Mouse (Mus musculus): ENCODE measurements around the gene Abtb2. TPM values are rescaled to one million over a fixed set of nuclear protein-coding genes. Genes with fewer than 3 reads are reported as not detected.
A peak's percentile ranks its signal among the peaks of the same experiment; 100 is the strongest.

Abtb2 gene
- polyA plus RNA-seq, 1 experiment from 2014 or later, result 17.6 TPM

DNA sequence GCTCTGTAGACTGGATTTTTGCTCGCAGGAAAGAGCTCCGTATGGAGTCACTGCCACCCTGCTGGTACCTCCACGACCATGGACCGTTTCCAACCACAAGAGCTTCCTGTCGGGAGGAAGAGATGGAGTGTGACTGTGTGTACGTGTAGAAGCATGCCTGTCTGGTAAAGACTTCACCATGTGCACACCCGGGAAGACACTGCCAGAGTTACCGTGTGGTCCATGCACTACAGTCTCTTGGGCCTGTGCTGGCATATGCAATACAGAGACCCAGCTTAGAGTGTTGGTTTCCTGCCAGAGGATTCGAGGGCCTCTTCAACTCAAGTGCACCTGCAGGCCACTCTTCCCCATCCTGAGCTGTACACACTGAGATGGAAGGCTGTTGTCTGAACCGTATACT, 41.8 kb downstream of the Abtb2 start:
- 89% methylated on average over 10 of the region's 10 CpGs for WGBS
- DNase-seq (ENCODE audit: low spot score), result no peak
- peaks cover 37% of the 10 kb centered on the region for H3K4me1 ChIP-seq

DNA sequence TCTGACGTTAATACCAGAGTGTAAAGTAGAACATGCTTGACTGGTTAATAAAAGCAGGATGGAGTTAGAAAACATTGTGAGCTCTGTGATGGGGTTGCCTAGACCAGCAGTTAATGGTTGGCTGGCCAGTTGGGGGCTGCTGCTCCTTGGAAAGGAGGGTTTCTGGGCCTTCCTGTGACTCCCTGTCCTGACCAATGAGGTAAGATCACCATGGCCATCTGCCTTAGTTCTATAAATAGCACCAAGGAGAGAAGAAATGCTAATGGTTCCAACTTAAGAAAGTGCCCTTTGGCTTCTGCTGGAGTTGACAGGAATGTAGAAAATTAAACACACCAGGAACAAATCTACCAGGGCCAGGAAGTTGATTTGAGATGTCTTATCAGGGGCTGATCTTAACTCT, 42.8 kb downstream of the Abtb2 start:
- no peak overlapping the region for H3K4me3 ChIP-seq
- WGBS, result 68% methylated on average over 1 of the region's 1 CpGs
- H3K9me3 ChIP-seq (replicated peaks), result no peaks in the 10 kb centered on the region
- H3K27me3 ChIP-seq (ENCODE audit: low read depth, poor library complexity, severe bottlenecking), result no peaks in the 10 kb centered on the region
- H3K36me3 ChIP-seq, result 0 out of 2 replicates have a peak, but pooled peaks cover 5% of the 10 kb centered on the region
- H3K27ac ChIP-seq, result no peak overlapping the region
- H3K4me1 ChIP-seq, result peaks cover 27% of the 10 kb centered on the region
- DNase-seq (ENCODE audit: low spot score), result no peak

More for the DNA sequence above, 41.8 kb downstream of the Abtb2 start:
- Histone ChIP-seq H3K27me3 (ENCODE audit: low read depth, poor library complexity, severe bottlenecking) (no peaks in the 10 kb centered on the region), H3K36me3 (0 out of 2 replicates have a peak, but pooled peaks cover 5% of the 10 kb centered on the region), H3K4me3 (no peak overlapping the region), H3K9me3 (replicated peaks) (no peaks in the 10 kb centered on the region), H3K27ac (no peak overlapping the region)

DNA sequence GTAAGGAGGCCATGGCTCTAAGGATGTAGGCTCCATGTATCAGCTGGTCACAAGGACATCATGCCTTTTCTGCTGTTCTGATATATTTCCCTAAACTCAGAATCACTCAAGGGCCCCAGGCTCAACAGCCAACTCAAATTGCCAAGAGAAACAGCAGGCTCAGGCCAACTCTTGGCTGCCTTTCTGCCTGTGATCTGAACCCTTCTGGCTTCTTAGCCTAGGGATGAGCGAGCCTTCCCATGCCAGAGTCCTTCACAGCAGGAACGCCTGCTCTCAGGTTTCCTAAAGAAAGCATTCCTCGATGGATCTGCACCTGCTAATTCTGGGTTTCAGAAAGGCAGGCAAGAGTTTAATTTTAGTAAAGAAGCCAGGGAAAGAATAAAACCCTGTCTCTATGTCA, 43.4 kb downstream of the Abtb2 start:
- H3K4me3 ChIP-seq, result no peak overlapping the region
- no peak for DNase-seq (ENCODE audit: low spot score)
- H3K27me3 ChIP-seq (ENCODE audit: low read depth, poor library complexity, severe bottlenecking), result no peaks in the 10 kb centered on the region
- H3K36me3 ChIP-seq, result 0 out of 2 replicates have a peak, but pooled peaks cover 5% of the 10 kb centered on the region
- H3K9me3 ChIP-seq (replicated peaks), result no peaks in the 10 kb centered on the region
- peaks cover 21% of the 10 kb centered on the region for H3K4me1 ChIP-seq
- WGBS, result 61% methylated on average over 3 of the region's 3 CpGs
- H3K27ac ChIP-seq, result no peak overlapping the region

DNA sequence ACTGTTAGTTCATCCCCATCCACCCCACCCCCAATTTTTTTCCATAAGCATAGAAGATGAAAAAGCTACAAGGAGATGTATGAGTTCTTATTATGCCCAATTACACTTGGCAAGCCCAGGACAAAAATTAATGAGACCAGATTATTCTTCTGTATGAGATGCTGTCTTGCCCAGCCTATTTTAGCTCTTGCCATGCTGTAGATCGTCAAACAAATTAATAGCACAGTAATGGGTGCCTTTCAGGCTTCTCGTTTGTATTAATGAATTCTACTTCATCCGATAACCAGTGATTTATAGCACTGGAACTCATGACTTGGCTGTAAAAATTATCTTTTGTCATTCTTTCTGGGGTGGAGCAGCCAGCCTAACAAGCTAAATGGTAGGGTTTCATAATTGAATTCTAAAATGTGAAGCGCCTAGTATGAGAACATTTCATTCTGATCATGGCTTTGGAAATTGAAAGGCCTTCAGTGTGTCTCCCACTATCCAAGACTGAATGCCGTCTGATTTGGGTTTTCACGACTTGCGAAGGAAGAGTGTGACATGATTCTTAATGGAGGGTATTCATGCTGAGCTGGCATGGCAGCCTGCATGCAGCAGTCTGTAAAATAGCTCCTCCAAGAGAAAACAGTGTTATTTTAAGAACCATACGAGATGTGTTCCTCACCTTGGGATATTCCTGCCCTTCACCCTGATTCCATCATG, 44.9 kb downstream of the Abtb2 start:
- H3K27ac ChIP-seq, result no peak overlapping the region
- 88% methylated on average over 8 of the region's 8 CpGs for WGBS
- 0 out of 2 replicates have a peak, but pooled peaks cover 5% of the 10 kb centered on the region for H3K36me3 ChIP-seq
- no peaks in the 10 kb centered on the region for H3K9me3 ChIP-seq (replicated peaks)
- H3K27me3 ChIP-seq (ENCODE audit: low read depth, poor library complexity, severe bottlenecking), result no peaks in the 10 kb centered on the region
- peaks cover 21% of the 10 kb centered on the region for H3K4me1 ChIP-seq
- no peak for DNase-seq (ENCODE audit: low spot score)
- H3K4me3 ChIP-seq, result no peak overlapping the region

DNA sequence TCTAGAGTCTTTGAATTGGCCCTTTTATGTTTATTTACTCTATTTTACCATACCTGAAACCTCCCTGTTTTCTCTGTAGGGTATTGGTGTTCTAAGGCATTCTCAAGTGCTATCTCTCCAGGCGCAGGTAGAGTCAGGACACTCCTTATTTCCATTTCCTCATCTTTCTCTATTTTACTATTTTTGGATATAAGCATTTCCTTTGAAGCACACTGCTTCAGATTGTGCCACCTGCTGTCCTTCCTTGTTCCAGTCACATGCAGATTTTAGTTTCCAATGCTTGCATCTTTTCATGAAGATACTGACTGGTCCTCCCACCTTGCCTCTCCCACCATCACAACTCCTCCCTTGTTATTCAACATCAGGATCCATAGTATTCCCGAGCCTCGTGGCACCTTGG, 47.8 kb downstream of the Abtb2 start:
- DNase-seq (ENCODE audit: low spot score), result no peak
- Histone ChIP-seq H3K27me3 (ENCODE audit: low read depth, poor library complexity, severe bottlenecking) (no peaks in the 10 kb centered on the region), H3K4me3 (no peak overlapping the region), H3K4me1 (peaks cover 21% of the 10 kb centered on the region), H3K27ac (no peak overlapping the region), H3K36me3 (no peaks in the 10 kb centered on the region), H3K9me3 (replicated peaks) (no peaks in the 10 kb centered on the region)
- WGBS, result 83% methylated on average over 3 of the region's 3 CpGs

DNA sequence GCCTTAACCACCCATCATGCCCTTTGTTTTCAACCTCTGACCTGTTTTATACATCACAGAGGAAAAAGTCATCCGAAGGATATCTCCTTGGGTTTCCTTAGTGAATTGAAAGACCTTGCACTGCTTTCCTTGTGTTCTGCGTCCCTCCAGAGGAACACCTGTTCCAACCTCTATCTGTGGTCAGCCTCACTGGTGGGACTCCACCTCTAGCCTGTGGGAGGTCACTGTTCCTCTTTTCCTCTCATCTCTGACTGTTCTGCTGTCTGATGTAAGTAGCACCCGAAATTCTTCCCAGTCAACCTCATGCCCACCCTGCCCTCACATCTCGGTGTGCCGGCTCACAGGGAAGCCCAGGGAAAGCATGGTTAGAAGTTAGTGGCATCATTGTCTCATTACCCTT, 48.9 kb downstream of the Abtb2 start:
- H3K4me1 ChIP-seq, result peaks cover 13% of the 10 kb centered on the region
- no peak overlapping the region for H3K4me3 ChIP-seq
- DNase-seq (ENCODE audit: low spot score), result no peak
- WGBS, result 92% methylated on average over 5 of the region's 5 CpGs
- no peak overlapping the region for H3K27ac ChIP-seq
- H3K9me3 ChIP-seq (replicated peaks), result no peaks in the 10 kb centered on the region
- no peaks in the 10 kb centered on the region for H3K27me3 ChIP-seq (ENCODE audit: low read depth, poor library complexity, severe bottlenecking)
- no peaks in the 10 kb centered on the region for H3K36me3 ChIP-seq

DNA sequence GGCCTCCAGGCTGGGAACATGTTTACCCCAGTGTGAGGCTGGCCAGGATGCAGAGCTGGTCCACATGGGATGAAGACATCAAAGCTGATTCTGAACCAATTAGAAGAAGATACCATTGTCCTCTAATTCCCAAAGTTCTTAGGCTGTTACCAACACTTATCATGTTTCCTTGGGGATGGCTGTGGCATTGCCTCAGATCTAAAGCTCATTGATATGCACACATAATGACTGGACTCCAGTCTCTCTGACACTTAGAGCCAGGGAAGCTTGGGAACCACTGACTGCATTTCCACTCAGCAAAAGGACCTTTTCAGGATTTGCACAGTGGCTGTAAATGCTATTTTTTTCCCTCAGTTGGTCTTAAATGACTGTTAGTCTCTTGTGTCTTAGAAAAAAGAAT, 52.3 kb downstream of the Abtb2 start:
- no peaks in the 10 kb centered on the region for H3K36me3 ChIP-seq
- H3K4me3 ChIP-seq, result no peak overlapping the region
- no peak for DNase-seq (ENCODE audit: low spot score)
- H3K9me3 ChIP-seq (replicated peaks), result no peaks in the 10 kb centered on the region
- no peaks in the 10 kb centered on the region for H3K27me3 ChIP-seq (ENCODE audit: low read depth, poor library complexity, severe bottlenecking)
- H3K27ac ChIP-seq, result no peak overlapping the region
- H3K4me1 ChIP-seq, result peaks cover 16% of the 10 kb centered on the region; the same call in 1 of the 2 replicates

DNA sequence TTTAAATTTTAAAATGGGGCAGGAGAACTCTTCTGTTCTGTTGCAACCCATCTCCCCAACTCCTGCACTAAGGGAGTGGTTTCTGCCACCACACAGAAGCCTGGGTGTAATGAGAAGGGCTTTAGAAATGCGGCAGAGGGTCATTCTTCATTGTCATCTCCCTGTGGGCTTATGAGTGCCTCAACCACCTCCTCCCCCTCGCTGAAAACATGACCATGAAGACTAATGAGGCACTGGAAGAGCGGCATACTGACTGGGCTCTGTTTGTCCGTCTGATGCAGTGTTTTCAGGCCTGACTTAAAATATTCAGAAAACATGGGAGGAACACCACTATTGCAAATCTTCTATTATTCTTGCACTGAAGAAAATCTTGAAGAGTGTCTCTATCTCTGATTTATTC, 56.8 kb downstream of the Abtb2 start:
- no peak overlapping the region for H3K4me3 ChIP-seq
- H3K36me3 ChIP-seq, result no peaks in the 10 kb centered on the region
- H3K9me3 ChIP-seq (replicated peaks), result no peaks in the 10 kb centered on the region
- H3K27ac ChIP-seq, result no peak overlapping the region
- DNase-seq (ENCODE audit: low spot score), result no peak
- H3K27me3 ChIP-seq (ENCODE audit: low read depth, poor library complexity, severe bottlenecking), result no peaks in the 10 kb centered on the region
- WGBS, result 51% methylated on average over 4 of the region's 4 CpGs
- peaks cover 31% of the 10 kb centered on the region for H3K4me1 ChIP-seq

DNA sequence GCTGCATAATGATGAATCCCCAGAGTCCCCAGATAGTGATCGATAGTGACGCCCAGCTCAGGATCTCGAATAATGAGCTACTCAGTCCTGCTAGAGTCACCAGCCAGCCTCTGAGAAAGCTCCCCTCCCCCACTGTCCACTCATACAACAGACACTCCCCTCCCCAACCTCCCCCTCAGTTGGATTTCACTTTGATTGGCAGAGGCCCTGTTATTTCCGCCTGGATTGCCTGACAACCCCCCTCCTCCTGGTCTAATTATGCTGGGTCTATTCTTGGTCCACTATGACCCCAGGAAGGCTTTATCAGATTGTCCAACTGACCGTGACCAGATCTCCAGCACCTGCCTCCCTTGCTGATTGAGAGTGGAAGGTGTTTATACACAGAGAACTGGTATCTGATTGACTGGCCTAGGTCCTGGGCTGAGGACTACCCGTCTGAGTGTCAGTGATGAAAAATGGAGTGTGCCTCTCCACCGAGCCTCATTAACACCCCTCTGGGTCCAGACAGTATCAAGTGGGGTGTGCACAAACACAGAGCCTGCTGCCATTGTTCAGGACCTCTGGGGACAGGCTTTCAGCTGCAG, 59.3 kb downstream of the Abtb2 start:
- H3K4me1 ChIP-seq, result peaks cover 50% of the 10 kb centered on the region
- H3K27ac ChIP-seq, result no peak overlapping the region
- no peak overlapping the region for H3K4me3 ChIP-seq
- WGBS, result 27% methylated on average over 7 of the region's 7 CpGs
- no peak for DNase-seq (ENCODE audit: low spot score)
- no peaks in the 10 kb centered on the region for H3K36me3 ChIP-seq
- no peaks in the 10 kb centered on the region for H3K27me3 ChIP-seq (ENCODE audit: low read depth, poor library complexity, severe bottlenecking)
- H3K9me3 ChIP-seq (replicated peaks), result no peaks in the 10 kb centered on the region

DNA sequence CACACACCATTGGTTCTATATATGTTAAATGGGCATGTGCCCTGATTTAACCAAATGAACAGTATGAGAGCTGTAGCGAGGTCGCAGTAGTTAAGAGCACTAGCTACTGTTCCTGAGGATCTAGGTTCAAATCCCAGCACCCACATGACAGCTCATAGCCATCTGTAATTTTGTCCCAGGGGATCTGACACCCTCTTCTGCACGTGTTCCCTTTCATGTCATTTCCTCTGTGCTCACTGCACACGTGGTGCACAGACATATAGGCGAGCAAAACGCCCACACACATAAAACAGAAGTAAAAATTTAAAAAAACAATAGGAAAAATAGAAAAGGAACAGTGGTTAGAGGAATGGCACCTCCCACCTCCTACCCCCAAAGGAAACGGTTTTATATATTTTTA, 61.0 kb downstream of the Abtb2 start:
- 87% methylated on average over 7 of the region's 7 CpGs for WGBS
- H3K9me3 ChIP-seq (replicated peaks), result no peaks in the 10 kb centered on the region
- no peaks in the 10 kb centered on the region for H3K27me3 ChIP-seq (ENCODE audit: low read depth, poor library complexity, severe bottlenecking)
- H3K4me3 ChIP-seq, result no peak overlapping the region
- no peak for DNase-seq (ENCODE audit: low spot score)
- H3K4me1 ChIP-seq, result peaks cover 56% of the 10 kb centered on the region
- H3K36me3 ChIP-seq, result no peaks in the 10 kb centered on the region
- no peak overlapping the region for H3K27ac ChIP-seq

DNA sequence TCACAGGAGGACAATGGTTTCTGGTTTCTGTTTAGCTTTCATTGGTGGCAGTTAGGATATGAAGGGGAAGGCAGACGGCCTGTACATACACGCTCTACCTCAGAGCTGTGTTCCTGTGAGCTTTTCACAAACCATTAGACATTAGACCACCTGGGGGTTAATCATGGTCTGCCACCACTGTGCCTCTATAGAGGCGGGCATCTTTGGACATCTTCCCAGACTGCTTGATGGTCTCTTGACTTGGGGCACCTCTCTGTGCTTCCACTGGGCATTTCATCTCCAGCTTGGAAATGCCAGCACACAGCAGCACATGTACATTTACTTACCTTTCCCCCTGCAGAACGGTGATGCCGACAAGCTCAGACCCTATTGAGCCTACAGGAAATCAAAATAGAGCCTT, 63.8 kb downstream of the Abtb2 start:
- H3K36me3 ChIP-seq, result no peaks in the 10 kb centered on the region
- WGBS, result 80% methylated on average over 5 of the region's 5 CpGs
- no peaks in the 10 kb centered on the region for H3K27me3 ChIP-seq (ENCODE audit: low read depth, poor library complexity, severe bottlenecking)
- H3K4me3 ChIP-seq, result no peak overlapping the region
- H3K9me3 ChIP-seq (replicated peaks), result no peaks in the 10 kb centered on the region
- DNase-seq (ENCODE audit: low spot score), result no peak
- peaks cover 64% of the 10 kb centered on the region for H3K4me1 ChIP-seq
- peak overlapping the region; percentile 30; the same call in 1 of the 2 replicates for H3K27ac ChIP-seq

DNA sequence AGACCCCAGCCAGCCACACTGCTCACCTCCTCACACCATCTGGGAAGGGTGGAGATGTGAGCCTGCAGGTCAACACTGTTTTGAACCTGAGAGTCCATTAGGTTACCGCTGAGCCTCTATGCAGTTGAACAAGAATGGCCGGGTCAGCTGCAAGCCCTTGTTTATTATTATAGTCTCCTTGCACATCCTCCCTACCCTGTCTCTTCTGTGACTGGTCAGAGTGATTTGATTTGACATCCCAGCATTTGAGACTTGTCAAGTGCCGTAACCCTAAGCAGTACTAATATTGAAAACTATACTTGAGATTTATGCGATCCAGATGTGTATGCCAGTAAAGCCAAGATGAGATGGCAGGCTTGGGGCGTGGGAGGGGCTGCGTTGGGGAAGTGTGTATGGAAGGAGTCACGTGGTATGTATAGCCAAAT, 65.2 kb downstream of the Abtb2 start:
- no peaks in the 10 kb centered on the region for H3K27me3 ChIP-seq (ENCODE audit: low read depth, poor library complexity, severe bottlenecking)
- H3K36me3 ChIP-seq, result no peaks in the 10 kb centered on the region
- WGBS, result 40% methylated on average over 7 of the region's 7 CpGs
- H3K4me3 ChIP-seq, result no peak overlapping the region
- no peaks in the 10 kb centered on the region for H3K9me3 ChIP-seq (replicated peaks)
- no peak overlapping the region for H3K27ac ChIP-seq
- H3K4me1 ChIP-seq, result peaks cover 50% of the 10 kb centered on the region
- peak; percentile 56 for DNase-seq (ENCODE audit: low spot score)

DNA sequence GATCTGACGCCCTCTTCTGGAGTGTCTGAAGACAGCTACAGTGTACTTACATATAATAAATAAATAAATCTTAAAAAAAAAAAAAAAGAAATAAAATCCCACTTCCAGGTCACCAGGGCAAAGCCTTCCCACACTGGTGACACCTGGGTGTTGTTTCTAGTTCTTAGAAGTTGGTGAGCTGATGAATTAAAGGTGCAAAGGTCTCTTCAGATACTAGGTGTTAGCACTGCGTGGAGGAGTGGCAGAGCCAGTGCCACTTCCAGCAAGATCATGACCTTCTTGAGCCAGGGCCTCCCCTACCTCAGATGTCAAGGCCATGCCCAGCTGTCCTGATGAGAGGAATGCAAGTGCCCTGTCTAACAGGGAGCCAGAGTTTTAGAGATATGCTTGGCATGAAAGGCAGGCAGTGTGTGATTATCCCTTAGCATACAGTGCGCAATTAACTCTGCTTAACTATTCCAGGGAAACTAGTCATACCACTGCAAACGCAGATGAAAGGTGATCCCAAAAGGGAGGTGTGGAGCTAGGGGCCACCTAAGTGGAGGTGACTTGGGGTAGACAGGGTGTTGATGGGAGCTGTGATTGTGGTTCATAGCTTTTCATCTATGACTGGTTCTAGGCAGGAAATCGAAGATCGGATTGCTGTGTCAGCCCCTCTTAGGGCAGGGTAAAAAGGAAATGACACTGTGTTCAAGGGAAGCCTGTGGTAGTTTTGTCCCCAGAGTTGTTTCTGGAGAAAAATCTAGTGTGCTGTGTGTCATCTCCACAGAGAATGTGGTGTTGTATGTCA, 66.2 kb downstream of the Abtb2 start:
- Histone ChIP-seq H3K4me3 (no peak overlapping the region), H3K27ac (0 out of 2 replicates have a peak overlapping the region, but pooled peaks have one; percentile 19), H3K9me3 (replicated peaks) (no peaks in the 10 kb centered on the region), H3K36me3 (no peaks in the 10 kb centered on the region), H3K27me3 (ENCODE audit: low read depth, poor library complexity, severe bottlenecking) (no peaks in the 10 kb centered on the region), H3K4me1 (peaks cover 55% of the 10 kb centered on the region)
- WGBS, result 55% methylated on average over 6 of the region's 6 CpGs
- DNase-seq (ENCODE audit: low spot score), result no peak
